Mouse (Mus musculus) intestine, embryonic 16.5 days (tissue): ENCODE results near the gene Sel1l3. TPM values are rescaled to one million over a fixed set of nuclear protein-coding genes. Genes with fewer than 3 reads are reported as not detected.

Source experiments
- ATAC-seq: fragments of 200-750 bp; cut with Nextera tagmentation; 2 replicates; pipeline ENCODE4 v1.8.0; 2017; ENCODE audit warnings: moderate TSS enrichment, moderate library complexity
- H3K27ac ChIP-seq: fragments of 300-500 bp; sonication (generic); 2 replicates; pipeline ENCODE4 v1.5.1; 2014; ENCODE audit warnings: mild to moderate bottlenecking, low read length
- H3K27me3 ChIP-seq: fragments of 300-500 bp; sonication (generic); replicated peaks from 2 replicates; pipeline ENCODE4 v1.6.1; 2014; ENCODE audit warnings: low read length, control low read depth, mixed read lengths; ENCODE audit not compliant: control insufficient read depth, insufficient read depth
- H3K36me3 ChIP-seq: fragments of 300-500 bp; sonication (generic); 2 replicates; pipeline ENCODE4 v1.6.1; 2014; ENCODE audit warnings: low read length, control low read depth; ENCODE audit not compliant: control insufficient read depth, insufficient read depth
- H3K4me1 ChIP-seq: fragments of 300-500 bp; sonication (generic); 2 replicates; pipeline ENCODE4 v1.6.1; 2014; ENCODE audit warnings: low read length, control low read depth, mixed read lengths; ENCODE audit not compliant: control insufficient read depth, insufficient read depth
- H3K4me2 ChIP-seq: fragments of 300-500 bp; sonication (generic); 2 replicates; pipeline ENCODE4 v1.6.1; 2014; ENCODE audit warnings: low read depth, low read length, control low read depth
- H3K4me3 ChIP-seq: fragments of 300-500 bp; sonication (generic); 2 replicates; pipeline ENCODE4 v1.5.1; 2014; ENCODE audit warnings: mild to moderate bottlenecking, low read length
- H3K9ac ChIP-seq: fragments of 300-500 bp; sonication (generic); 2 replicates; pipeline ENCODE4 v1.6.1; 2014; ENCODE audit warnings: low read depth, low read length
- H3K9me3 ChIP-seq: fragments of 300-500 bp; sonication (generic); 2 replicates; pipeline ENCODE4 v1.6.1; 2016; ENCODE audit warnings: low read length, control low read depth; ENCODE audit not compliant: control insufficient read depth
- WGBS: fragments of 180-500 bp; shearing (Covaris S2); extraction: QIAGEN DNeasy Blood & Tissue Kit; methylation state at CpG from one replicate; pipeline ENCODE4 v1.1.7; 2014; 5-methylcytosine and 5-hydroxymethylcytosine counted together
- polyA plus RNA-seq: library from polyadenylated mRNA; unstranded; fragments of >200 nt; fragmentation: Nextera tagmentation; extraction: Ambion mirVana; gene quantifications from 2 replicates; pipeline ENCODE4 v1.2.1, GENCODE M21; 2015

Sel1l3 gene
- polyA plus RNA-seq, 1 experiment from 2014 or later: 12.9 TPM

DNA sequence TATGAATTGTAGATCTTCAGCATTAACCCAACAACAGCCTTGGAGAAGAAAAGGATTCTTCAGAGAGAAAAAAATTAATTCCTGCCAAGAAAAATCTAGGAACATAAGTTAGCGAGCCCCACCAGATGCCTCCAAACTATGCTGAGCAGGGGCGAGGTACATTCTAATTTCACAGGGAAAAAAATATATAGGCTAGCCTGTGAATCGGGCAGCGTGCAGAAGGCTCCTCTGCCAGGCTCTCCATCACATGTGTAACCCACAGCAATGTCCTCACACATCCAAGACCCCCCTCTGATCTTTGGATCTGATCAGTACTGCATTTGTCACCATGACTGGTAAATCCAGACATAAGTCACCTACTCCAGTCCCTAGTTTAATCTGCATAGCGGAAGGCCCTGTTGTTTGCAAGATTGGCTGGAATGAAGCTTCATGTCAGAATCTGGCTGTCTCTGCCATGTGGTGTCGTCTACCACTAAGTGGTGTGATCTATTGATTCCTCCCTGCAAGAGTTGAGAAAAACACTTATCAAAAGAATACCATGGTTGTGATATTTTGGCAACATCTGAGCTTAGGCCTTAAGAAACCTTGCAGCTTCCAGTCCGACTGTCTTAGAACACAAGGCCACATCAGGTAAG lies 29.3 kb upstream of the Sel1l3 start:
- no peaks in the 10 kb centered on the region for H3K36me3 ChIP-seq
- ATAC-seq: no peak
- no peak overlapping the region for H3K4me2 ChIP-seq
- no peak overlapping the region for H3K9ac ChIP-seq
- no peaks in the 10 kb centered on the region for H3K9me3 ChIP-seq
- WGBS: 85% methylated on average over 7 of the region's 7 CpGs
- no peaks in the 10 kb centered on the region for H3K27me3 ChIP-seq
- H3K27ac ChIP-seq: no peak overlapping the region
- no peak overlapping the region for H3K4me3 ChIP-seq
- no peaks in the 10 kb centered on the region for H3K4me1 ChIP-seq

DNA sequence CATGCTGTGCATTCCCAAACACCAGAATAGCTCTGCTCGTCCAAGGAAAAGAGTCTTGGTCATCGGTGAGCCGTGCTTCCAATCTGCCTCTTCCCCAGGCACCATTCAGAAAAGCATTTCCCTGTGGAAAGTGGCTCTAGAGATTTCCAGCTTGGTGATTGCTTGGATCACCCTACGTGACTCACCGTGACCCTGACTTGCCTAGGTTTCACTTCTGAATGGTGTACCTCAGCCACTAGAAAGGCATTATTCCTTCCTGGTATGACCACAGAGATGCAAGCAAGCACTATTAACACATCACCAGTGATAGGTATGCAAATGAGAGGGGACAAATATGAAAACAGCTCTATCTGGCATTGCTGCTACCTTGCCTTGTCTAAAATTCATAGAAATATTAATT lies 28.2 kb upstream of the Sel1l3 start:
- WGBS: 76% methylated on average over 5 of the region's 5 CpGs
- ATAC-seq: peak; percentile 52; the same call in 1 of the 2 replicates
- H3K27ac ChIP-seq: no peak overlapping the region

DNA sequence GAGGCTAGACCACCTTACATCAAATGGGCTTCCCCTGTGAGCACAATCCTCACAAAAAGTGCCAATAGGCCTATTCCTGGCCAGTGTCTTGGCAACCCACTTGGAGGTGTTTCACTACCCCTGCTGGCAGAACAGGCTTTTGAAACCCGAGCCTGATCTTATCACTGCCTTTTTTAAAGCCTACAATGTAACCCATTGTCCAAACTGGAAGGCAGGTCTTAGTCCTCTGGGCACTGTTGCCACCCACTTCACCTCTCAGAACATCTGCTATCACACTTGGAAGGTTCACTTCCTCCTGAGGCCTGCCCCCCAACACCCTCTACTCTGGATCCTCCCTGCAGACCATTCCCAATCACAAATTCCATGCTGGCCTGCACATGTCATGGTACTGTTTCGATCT lies 27.4 kb upstream of the Sel1l3 start:
- Histone ChIP-seq H3K27me3 (no peaks in the 10 kb centered on the region), H3K36me3 (no peaks in the 10 kb centered on the region), H3K27ac (no peak overlapping the region), H3K4me2 (no peak overlapping the region), H3K4me1 (no peaks in the 10 kb centered on the region), H3K9ac (no peak overlapping the region), H3K9me3 (no peaks in the 10 kb centered on the region), H3K4me3 (no peak overlapping the region)
- WGBS: 59% methylated on average over 2 of the region's 2 CpGs
- 0 out of 2 replicates have a peak, but pooled peaks have one; percentile 27 for ATAC-seq

More for the DNA sequence above, 28.2 kb upstream of the Sel1l3 start:
- Histone ChIP-seq H3K4me2 (no peak overlapping the region), H3K4me1 (no peaks in the 10 kb centered on the region), H3K9ac (no peak overlapping the region), H3K27me3 (no peaks in the 10 kb centered on the region), H3K9me3 (no peaks in the 10 kb centered on the region), H3K36me3 (no peaks in the 10 kb centered on the region), H3K4me3 (no peak overlapping the region)

DNA sequence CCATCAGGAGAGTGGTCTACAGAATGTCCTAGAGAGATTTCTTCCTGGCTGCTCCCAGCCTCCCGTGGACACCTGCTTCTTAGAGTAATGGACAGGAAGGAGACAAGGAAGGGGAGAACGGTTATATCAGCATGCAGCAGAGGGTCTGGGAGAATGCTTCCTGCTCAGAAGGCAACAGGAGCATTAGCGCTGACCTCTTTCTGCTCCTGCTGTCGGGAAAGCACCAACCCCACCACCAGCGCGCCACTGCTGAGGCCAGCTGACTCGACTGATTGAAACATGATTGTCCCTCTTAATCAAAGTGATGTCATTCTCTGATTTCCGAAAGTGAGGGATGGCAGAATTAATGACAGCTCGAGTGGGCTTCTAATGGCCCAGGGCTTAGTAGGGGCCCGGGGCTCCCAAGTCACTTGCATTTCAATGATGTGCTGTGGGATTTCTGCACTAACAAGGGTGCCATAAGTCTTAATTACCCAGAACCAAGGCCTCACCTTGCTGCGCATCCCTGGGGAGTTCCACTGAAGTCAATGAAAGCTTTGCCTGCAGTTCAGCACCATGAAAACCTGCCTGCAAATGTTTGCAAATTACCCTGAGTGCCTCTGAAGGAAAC lies 26.2 kb upstream of the Sel1l3 start:
- no peaks in the 10 kb centered on the region for H3K36me3 ChIP-seq
- no peak for ATAC-seq
- H3K4me3 ChIP-seq: no peak overlapping the region
- no peak overlapping the region for H3K9ac ChIP-seq
- no peaks in the 10 kb centered on the region for H3K9me3 ChIP-seq
- no peak overlapping the region for H3K4me2 ChIP-seq
- H3K4me1 ChIP-seq: 0 out of 2 replicates have a peak, but pooled peaks cover 3% of the 10 kb centered on the region
- no peak overlapping the region for H3K27ac ChIP-seq
- H3K27me3 ChIP-seq: no peaks in the 10 kb centered on the region
- WGBS: 62% methylated on average over 11 of the region's 11 CpGs

GRCm38 (mm10) chr5:53239189-53239588 lies 25.5 kb upstream of the Sel1l3 start:
- WGBS: 83% methylated on average over 7 of the region's 7 CpGs
- Histone ChIP-seq H3K9ac (no peak overlapping the region), H3K27ac (no peak overlapping the region), H3K27me3 (no peaks in the 10 kb centered on the region), H3K4me1 (0 out of 2 replicates have a peak, but pooled peaks cover 3% of the 10 kb centered on the region), H3K9me3 (no peaks in the 10 kb centered on the region), H3K4me2 (no peak overlapping the region), H3K4me3 (no peak overlapping the region), H3K36me3 (no peaks in the 10 kb centered on the region)
- no peak for ATAC-seq

- 82% methylated on average over 7 of the region's 7 CpGs for WGBS
- H3K4me2 ChIP-seq: no peak overlapping the region
- no peak for ATAC-seq
- H3K9me3 ChIP-seq: no peaks in the 10 kb centered on the region
- 0 out of 2 replicates have a peak, but pooled peaks cover 3% of the 10 kb centered on the region for H3K4me1 ChIP-seq
- H3K27me3 ChIP-seq: no peaks in the 10 kb centered on the region
- H3K36me3 ChIP-seq: no peaks in the 10 kb centered on the region
- no peak overlapping the region for H3K4me3 ChIP-seq
- H3K9ac ChIP-seq: no peak overlapping the region
- H3K27ac ChIP-seq: no peak overlapping the region
These were observed 25.0 kb upstream of the Sel1l3 start for GRCm38 (mm10) chr5:53238761-53239160.

DNA sequence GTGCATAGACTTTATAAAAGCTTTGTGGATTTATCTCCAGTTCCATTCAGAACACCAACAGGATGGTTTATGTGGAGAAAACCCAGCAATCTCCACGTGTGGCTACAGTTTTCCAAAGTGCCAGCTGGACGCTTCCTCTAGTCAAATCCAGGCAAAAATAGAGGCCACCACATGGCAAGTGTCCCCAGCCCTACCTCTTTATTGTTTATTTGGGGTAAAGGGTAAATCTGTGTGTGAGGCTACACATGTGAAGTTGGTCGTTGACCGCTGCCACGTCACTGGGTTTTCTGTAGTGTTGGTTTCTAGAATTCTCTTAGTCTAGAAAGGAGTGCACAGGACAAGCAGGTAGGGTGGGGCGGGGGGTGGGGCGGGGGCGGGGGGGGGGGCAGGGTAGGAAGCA lies 23.0 kb upstream of the Sel1l3 start:
- Histone ChIP-seq H3K4me2 (no peak overlapping the region), H3K36me3 (no peaks in the 10 kb centered on the region), H3K9me3 (no peaks in the 10 kb centered on the region), H3K4me1 (0 out of 2 replicates have a peak, but pooled peaks cover 3% of the 10 kb centered on the region), H3K27ac (no peak overlapping the region), H3K4me3 (no peak overlapping the region), H3K9ac (no peak overlapping the region), H3K27me3 (no peaks in the 10 kb centered on the region)
- no peak for ATAC-seq
- WGBS: 76% methylated on average over 7 of the region's 8 CpGs

DNA sequence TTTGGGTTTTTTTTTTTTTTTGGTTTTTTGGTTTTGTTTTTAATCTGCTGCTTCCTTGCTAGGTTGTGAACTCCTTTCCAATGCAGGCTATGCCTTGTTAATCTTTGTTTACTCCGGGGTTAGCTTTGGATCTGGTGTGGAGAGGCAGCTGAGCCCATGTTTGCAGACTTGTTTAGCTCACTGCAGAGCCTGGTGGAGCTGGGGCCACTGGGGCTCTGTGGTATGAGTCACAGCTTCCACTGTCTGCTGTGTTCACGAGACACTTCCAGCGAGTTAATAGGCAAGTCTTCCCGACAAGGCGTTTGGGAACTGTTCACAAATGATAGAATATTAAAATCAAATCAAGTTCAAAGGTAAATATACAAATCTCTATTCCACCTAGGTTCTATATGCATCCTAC lies 22.4 kb upstream of the Sel1l3 start:
- Histone ChIP-seq H3K4me2 (no peak overlapping the region), H3K27ac (no peak overlapping the region), H3K9me3 (no peaks in the 10 kb centered on the region), H3K9ac (no peak overlapping the region), H3K4me3 (no peak overlapping the region), H3K27me3 (no peaks in the 10 kb centered on the region), H3K36me3 (no peaks in the 10 kb centered on the region), H3K4me1 (0 out of 2 replicates have a peak, but pooled peaks cover 3% of the 10 kb centered on the region)
- peak; percentile 77 for ATAC-seq
- 12% methylated on average over 5 of the region's 5 CpGs for WGBS

DNA sequence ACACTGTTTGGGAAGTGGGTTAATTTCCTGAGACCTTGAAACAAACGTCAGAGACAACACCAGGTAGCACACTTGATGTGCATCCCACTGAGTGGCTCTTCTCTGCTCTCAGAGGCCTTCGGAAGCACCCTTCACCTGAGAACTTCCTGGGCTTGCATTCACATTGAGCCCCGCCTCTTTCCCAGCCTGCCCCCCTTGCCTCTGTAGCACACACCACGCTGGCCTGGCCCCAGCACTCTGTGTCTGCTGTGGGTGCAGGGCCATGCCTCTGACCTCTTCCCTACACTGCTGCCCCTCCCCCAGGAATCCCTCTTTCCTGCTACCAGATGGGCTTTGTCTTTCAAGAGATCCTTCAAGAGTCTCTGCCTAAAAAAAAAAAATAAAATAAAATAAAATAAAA lies 21.8 kb upstream of the Sel1l3 start:
- Histone ChIP-seq H3K4me3 (no peak overlapping the region), H3K27me3 (no peaks in the 10 kb centered on the region), H3K36me3 (no peaks in the 10 kb centered on the region), H3K4me1 (0 out of 2 replicates have a peak, but pooled peaks cover 3% of the 10 kb centered on the region), H3K4me2 (no peak overlapping the region), H3K9me3 (no peaks in the 10 kb centered on the region), H3K9ac (no peak overlapping the region), H3K27ac (no peak overlapping the region)
- peak; percentile 76 for ATAC-seq
- WGBS: 13% methylated on average over 4 of the region's 4 CpGs
